Mouse (Mus musculus) limb, embryonic 11.5 days (tissue): ENCODE measurements around the gene Aknad1. TPM values are rescaled to one million over a fixed set of nuclear protein-coding genes. Genes with fewer than 3 reads are reported as not detected.

Experiments used
- ATAC-seq: fragments of 200-750 bp; cut with Nextera tagmentation; 2 replicates; pipeline ENCODE4 v1.8.0; 2017; ENCODE audit warnings: low read depth; ENCODE audit not compliant: insufficient number of reproducible peaks, low FRiP score, low TSS enrichment
- DNase-seq: peaks from one replicate; pipeline ENCODE4 v3.0.0-alpha.2; 2015; ENCODE audit warnings: low spot score
- H3K27ac ChIP-seq: fragments of 300-500 bp; sonication (generic); replicated peaks from 2 replicates; pipeline ENCODE4 v1.5.1; 2014; ENCODE audit warnings: low read depth, mild to moderate bottlenecking, low read length
- H3K27me3 ChIP-seq: fragments of 300-500 bp; sonication (generic); 2 replicates; pipeline ENCODE4 v1.6.1; 2014; ENCODE audit warnings: mild to moderate bottlenecking, low read length, mixed read lengths; ENCODE audit not compliant: control insufficient read depth, insufficient read depth
- H3K36me3 ChIP-seq: fragments of 300-500 bp; sonication (generic); 2 replicates; pipeline ENCODE4 v1.6.1; 2014; ENCODE audit warnings: mild to moderate bottlenecking, low read length, moderate library complexity, mixed read lengths; ENCODE audit not compliant: control insufficient read depth, insufficient read depth
- H3K4me1 ChIP-seq: fragments of 300-500 bp; sonication (generic); 2 replicates; pipeline ENCODE4 v1.6.1; 2014; ENCODE audit warnings: low read length, mixed read lengths; ENCODE audit not compliant: control insufficient read depth, insufficient read depth
- H3K4me2 ChIP-seq: fragments of 300-500 bp; sonication (generic); 2 replicates; pipeline ENCODE4 v1.6.1; 2014; ENCODE audit warnings: low read depth, mild to moderate bottlenecking, moderate library complexity; ENCODE audit not compliant: severe bottlenecking
- H3K4me3 ChIP-seq: fragments of 300-500 bp; sonication (generic); 2 replicates; pipeline ENCODE4 v1.5.1; 2014; ENCODE audit warnings: low read depth, low read length
- H3K9ac ChIP-seq: fragments of 300-500 bp; sonication (generic); 2 replicates; pipeline ENCODE4 v1.6.1; 2014; ENCODE audit warnings: mild to moderate bottlenecking, low read length
- H3K9me3 ChIP-seq: fragments of 300-500 bp; sonication (generic); 2 replicates; pipeline ENCODE4 v1.6.1; 2016; ENCODE audit warnings: low read length; ENCODE audit not compliant: control insufficient read depth
- WGBS: fragments of 180-500 bp; shearing (Covaris S2); extraction: QIAGEN DNeasy Blood & Tissue Kit; methylation state at CpG from one replicate; pipeline ENCODE4 v1.1.7; 2014; 5-methylcytosine and 5-hydroxymethylcytosine counted together
- polyA plus RNA-seq: library from polyadenylated mRNA; unstranded; fragments of >200 nt; fragmentation: Nextera tagmentation; extraction: Ambion mirVana; gene quantifications from 2 replicates; pipeline ENCODE4 v1.2.1, GENCODE M21; 2014

Gene Aknad1
- polyA plus RNA-seq, 1 experiment from 2014 or later = 0.40 TPM

GRCm38 (mm10) chr3:108792420-108792819, 53.0 kb downstream of the Aknad1 start:
- Histone ChIP-seq H3K4me2 (no peak overlapping the region), H3K27me3 (no peaks in the 10 kb centered on the region), H3K36me3 (no peaks in the 10 kb centered on the region), H3K9ac (no peak overlapping the region), H3K9me3 (no peaks in the 10 kb centered on the region), H3K27ac (no peak overlapping the region), H3K4me3 (no peak overlapping the region), H3K4me1 (peaks cover 34% of the 10 kb centered on the region)
- ATAC-seq = no peak
- no peak for DNase-seq

GRCm38 (mm10) chr3:108794780-108795179, 55.3 kb downstream of the Aknad1 start:
- no peak overlapping the region for H3K4me2 ChIP-seq
- ATAC-seq (no peak), DNase-seq (no peak)
- 53% methylated on average over 9 of the region's 9 CpGs for WGBS
- H3K27me3 ChIP-seq = no peaks in the 10 kb centered on the region
- H3K9me3 ChIP-seq = no peaks in the 10 kb centered on the region
- no peak overlapping the region for H3K4me3 ChIP-seq
- no peak overlapping the region for H3K27ac ChIP-seq
- H3K4me1 ChIP-seq = peaks cover 12% of the 10 kb centered on the region
- no peak overlapping the region for H3K9ac ChIP-seq
- no peaks in the 10 kb centered on the region for H3K36me3 ChIP-seq

- WGBS = 87% methylated on average over 7 of the region's 7 CpGs
- peaks cover 11% of the 10 kb centered on the region for H3K4me1 ChIP-seq
- no peak overlapping the region for H3K4me2 ChIP-seq
- H3K36me3 ChIP-seq = no peaks in the 10 kb centered on the region
- DNase-seq = no peak
- H3K27me3 ChIP-seq = no peaks in the 10 kb centered on the region
- no peak overlapping the region for H3K27ac ChIP-seq
- no peak overlapping the region for H3K4me3 ChIP-seq
- H3K9me3 ChIP-seq = no peaks in the 10 kb centered on the region
- no peak overlapping the region for H3K9ac ChIP-seq
- ATAC-seq = no peak
Observed at GRCm38 (mm10) chr3:108795554-108796299, 56.3 kb downstream of the Aknad1 start.

GRCm38 (mm10) chr3:108796386-108796785, 56.9 kb downstream of the Aknad1 start:
- no peak overlapping the region for H3K4me3 ChIP-seq
- H3K27me3 ChIP-seq = no peaks in the 10 kb centered on the region
- ATAC-seq = no peak
- H3K36me3 ChIP-seq = peaks cover 2% of the 10 kb centered on the region; the same call in 1 of the 2 replicates
- H3K4me2 ChIP-seq = no peak overlapping the region
- DNase-seq = no peak
- WGBS = 90% methylated on average over 4 of the region's 4 CpGs
- no peak overlapping the region for H3K9ac ChIP-seq
- H3K27ac ChIP-seq = no peak overlapping the region
- peaks cover 4% of the 10 kb centered on the region for H3K4me1 ChIP-seq
- no peaks in the 10 kb centered on the region for H3K9me3 ChIP-seq

DNA sequence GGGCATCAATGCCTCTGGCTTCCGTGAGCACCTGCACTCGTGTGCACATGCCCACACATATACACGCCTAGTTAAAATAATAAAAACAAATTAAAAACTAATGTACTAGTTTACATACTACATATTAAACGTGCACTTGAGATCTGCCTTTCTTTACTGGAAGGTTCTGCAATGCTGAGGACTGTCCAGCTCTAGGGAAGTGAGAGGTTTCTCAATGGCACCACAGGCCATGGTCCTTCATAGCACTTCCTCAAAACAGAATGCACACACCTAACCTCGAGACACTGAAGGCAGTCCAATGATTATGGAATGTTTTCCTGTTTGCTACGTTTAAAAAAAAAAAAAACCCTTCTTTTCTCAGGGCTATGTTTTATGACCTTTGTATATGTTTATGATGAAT, 58.3 kb downstream of the Aknad1 start:
- Histone ChIP-seq H3K27ac (no peak overlapping the region), H3K27me3 (no peaks in the 10 kb centered on the region), H3K4me2 (no peak overlapping the region), H3K4me3 (no peak overlapping the region), H3K4me1 (no peaks in the 10 kb centered on the region), H3K36me3 (peaks cover 10% of the 10 kb centered on the region; the same call in 1 of the 2 replicates), H3K9me3 (no peaks in the 10 kb centered on the region), H3K9ac (no peak overlapping the region)
- 91% methylated on average over 6 of the region's 6 CpGs for WGBS
- DNase-seq = no peak
- no peak for ATAC-seq

GRCm38 (mm10) chr3:108798375-108798774, 58.9 kb downstream of the Aknad1 start:
- DNase-seq (no peak), ATAC-seq (no peak)
- Histone ChIP-seq H3K4me1 (no peaks in the 10 kb centered on the region), H3K9ac (no peak overlapping the region), H3K9me3 (no peaks in the 10 kb centered on the region), H3K4me3 (no peak overlapping the region), H3K27me3 (no peaks in the 10 kb centered on the region), H3K4me2 (no peak overlapping the region), H3K36me3 (peaks cover 12% of the 10 kb centered on the region; the same call in 1 of the 2 replicates), H3K27ac (no peak overlapping the region)
- WGBS = 85% methylated on average over 2 of the region's 2 CpGs

GRCm38 (mm10) chr3:108805622-108806021, 66.2 kb downstream of the Aknad1 start:
- no peaks in the 10 kb centered on the region for H3K9me3 ChIP-seq
- no peak overlapping the region for H3K27ac ChIP-seq
- H3K27me3 ChIP-seq = no peaks in the 10 kb centered on the region
- no peak for ATAC-seq
- H3K4me1 ChIP-seq = no peaks in the 10 kb centered on the region
- 92% methylated on average over 5 of the region's 5 CpGs for WGBS
- no peak overlapping the region for H3K9ac ChIP-seq
- H3K4me3 ChIP-seq = no peak overlapping the region
- no peak for DNase-seq
- no peak overlapping the region for H3K4me2 ChIP-seq
- peaks cover 14% of the 10 kb centered on the region; the same call in 1 of the 2 replicates for H3K36me3 ChIP-seq

- Histone ChIP-seq H3K4me3 (no peak overlapping the region), H3K27me3 (no peaks in the 10 kb centered on the region), H3K36me3 (no peaks in the 10 kb centered on the region), H3K9ac (no peak overlapping the region), H3K4me1 (no peaks in the 10 kb centered on the region), H3K4me2 (no peak overlapping the region), H3K9me3 (no peaks in the 10 kb centered on the region), H3K27ac (no peak overlapping the region)
- WGBS = 82% methylated on average over 4 of the region's 4 CpGs
- DNase-seq (no peak), ATAC-seq (no peak)
Observed at GRCm38 (mm10) chr3:108810747-108811263, 71.3 kb downstream of the Aknad1 start.
